Mouse (Mus musculus): ENCODE data around the gene Akap6. TPM values are rescaled to one million over a fixed set of nuclear protein-coding genes. Genes with fewer than 3 reads are reported as not detected.
A peak's percentile ranks its signal among the peaks of the same experiment; 100 is the strongest.

Akap6 gene
- total RNA-seq, 2 experiments from 2014 or later: 182 to 191 TPM

DNA sequence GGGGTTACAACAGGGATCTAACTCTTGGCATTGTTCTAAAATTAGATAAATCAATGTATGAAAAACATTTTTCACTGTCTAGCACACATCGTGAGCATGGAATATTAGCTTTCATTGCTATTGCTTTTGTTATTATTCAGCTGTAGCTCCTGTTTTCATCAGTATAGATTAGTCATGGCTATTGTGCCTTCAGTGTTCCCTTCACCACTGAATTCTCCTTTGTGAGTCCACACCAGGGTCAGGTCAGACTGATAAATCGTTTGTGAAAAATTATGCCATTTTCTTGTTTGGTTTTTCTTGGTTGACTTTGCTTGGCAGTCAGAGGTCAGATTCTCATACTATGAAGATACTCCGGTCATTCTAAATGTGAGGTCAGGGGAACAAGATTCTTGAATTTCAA, 70.4 kb downstream of the Akap6 start:
- intact Hi-C loops (cut with DNase I): no loop called here
- no peak for DNase-seq (ENCODE audit: extremely low spot score in 1 of 2, low spot score in 2 of 2)

- intact Hi-C loops (cut with DNase I): no loop called here
Observed at GRCm38 (mm10) chr12:52771931-52772330, 72.7 kb downstream of the Akap6 start.

GRCm38 (mm10) chr12:52772494-52773280, 73.5 kb downstream of the Akap6 start:
- no peak for DNase-seq (ENCODE audit: extremely low spot score in 1 of 2, low spot score in 2 of 2)
- intact Hi-C loops (cut with DNase I): no loop called here

More at GRCm38 (mm10) chr12:52771931-52772330, 72.7 kb downstream of the Akap6 start:
- DNase-seq (ENCODE audit: extremely low spot score in 1 of 2, low spot score in 2 of 2): no peak

GRCm38 (mm10) chr12:52773847-52774246, 74.7 kb downstream of the Akap6 start:
- intact Hi-C loops (cut with DNase I): no loop called here

GRCm38 (mm10) chr12:52774382-52774781, 75.2 kb downstream of the Akap6 start:
- DNase-seq (ENCODE audit: extremely low spot score in 1 of 2, low spot score in 2 of 2): peak; percentile 47 to 51
- intact Hi-C loops (cut with DNase I): no loop called here

More at GRCm38 (mm10) chr12:52773847-52774246, 74.7 kb downstream of the Akap6 start:
- no peak for DNase-seq (ENCODE audit: extremely low spot score in 1 of 2, low spot score in 2 of 2)

- DNase-seq (ENCODE audit: extremely low spot score in 1 of 2, low spot score in 2 of 2): no peak
- intact Hi-C loops (cut with DNase I): no loop called here
Observed at GRCm38 (mm10) chr12:52780216-52780615, 81.0 kb downstream of the Akap6 start.

- DNase-seq (ENCODE audit: extremely low spot score in 1 of 2, low spot score in 2 of 2): no peak
- intact Hi-C loops (cut with DNase I): no loop called here
Observed at GRCm38 (mm10) chr12:52781066-52781465, 81.9 kb downstream of the Akap6 start.

DNA sequence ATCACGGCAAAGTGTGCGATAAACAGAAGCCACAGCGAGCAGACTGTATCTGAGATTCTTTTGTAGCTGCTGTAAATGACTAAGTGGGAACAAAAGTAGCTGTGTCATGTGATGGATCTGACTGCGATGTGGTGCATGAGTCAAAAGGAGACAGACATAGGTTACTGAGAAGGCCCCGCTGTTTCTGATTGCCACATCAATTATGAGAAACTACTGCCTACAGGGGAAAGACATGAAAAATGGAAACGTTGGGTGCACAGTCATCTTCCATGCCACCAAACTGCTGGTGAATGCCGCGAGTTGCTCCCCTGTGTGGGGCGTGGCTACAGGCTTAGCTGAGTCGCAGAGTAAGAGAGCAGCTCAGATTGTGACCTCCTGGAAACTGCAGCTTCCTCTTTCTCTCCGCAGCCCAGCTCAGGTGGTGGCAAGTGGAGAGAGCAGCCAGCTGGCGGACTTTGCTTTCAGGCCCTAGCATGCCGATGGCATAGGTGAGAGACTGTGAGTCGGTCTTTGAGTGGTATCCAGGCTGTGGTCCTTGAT, 83.8 kb downstream of the Akap6 start:
- intact Hi-C loops (cut with DNase I): no loop called here
- peak in 1 of 2 experiments; percentile 25 for DNase-seq (ENCODE audit: extremely low spot score in 1 of 2, low spot score in 2 of 2)

GRCm38 (mm10) chr12:52785217-52785616, 86.0 kb downstream of the Akap6 start:
- intact Hi-C loops (cut with DNase I): no loop called here
- DNase-seq (ENCODE audit: extremely low spot score in 1 of 2, low spot score in 2 of 2): no peak

DNA sequence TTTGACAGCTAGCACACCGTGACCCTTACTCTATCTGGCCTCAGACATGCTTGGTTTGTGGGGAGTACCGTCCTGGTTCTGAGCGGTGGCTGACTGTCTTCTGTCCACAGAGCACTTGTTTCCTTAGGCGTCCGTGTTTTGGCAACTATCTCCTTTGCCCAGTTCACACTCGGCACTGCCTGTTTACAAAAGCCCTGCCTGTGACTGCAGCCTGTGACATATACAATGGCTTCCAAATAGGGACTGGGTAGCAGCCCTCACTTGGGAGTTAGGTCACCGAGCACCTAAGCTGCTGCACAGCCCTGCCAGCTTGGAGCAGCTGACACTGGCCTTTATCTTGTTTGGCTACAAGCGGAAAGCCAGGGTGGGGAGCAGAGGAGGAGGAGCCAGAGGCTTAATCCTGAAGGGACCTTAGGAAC, 91.2 kb downstream of the Akap6 start:
- intact Hi-C loops (cut with DNase I): loop anchor here (10.0 kb wide), 1 partner anchor 86 kb away; no protein-coding TSS in a partner anchor
- DNase-seq (ENCODE audit: extremely low spot score in 1 of 2, low spot score in 2 of 2): peak in 1 of 2 experiments; percentile 26

GRCm38 (mm10) chr12:52794131-52794530, 94.9 kb downstream of the Akap6 start:
- no peak for DNase-seq (ENCODE audit: extremely low spot score in 1 of 2, low spot score in 2 of 2)
- intact Hi-C loops (cut with DNase I): loop anchor here (10.0 kb wide), 1 partner anchor 89 kb away; no protein-coding TSS in a partner anchor

GRCm38 (mm10) chr12:52795551-52796470, 96.6 kb downstream of the Akap6 start:
- no peak for DNase-seq (ENCODE audit: extremely low spot score in 1 of 2, low spot score in 2 of 2)
- intact Hi-C loops (cut with DNase I): loop anchor here (10.0 kb wide), 1 partner anchor 91 kb away; no protein-coding TSS in a partner anchor

GRCm38 (mm10) chr12:52796471-52796795, 97.2 kb downstream of the Akap6 start:
- DNase-seq (ENCODE audit: extremely low spot score in 1 of 2, low spot score in 2 of 2): no peak
- intact Hi-C loops (cut with DNase I): loop anchor here (10.0 kb wide), 1 partner anchor 92 kb away; no protein-coding TSS in a partner anchor

GRCm38 (mm10) chr12:52799717-52800116, 100.5 kb downstream of the Akap6 start:
- DNase-seq (ENCODE audit: extremely low spot score in 1 of 2, low spot score in 2 of 2): no peak
- intact Hi-C loops (cut with DNase I): loop anchor here (10.0 kb wide), 1 partner anchor 95 kb away; no protein-coding TSS in a partner anchor

DNA sequence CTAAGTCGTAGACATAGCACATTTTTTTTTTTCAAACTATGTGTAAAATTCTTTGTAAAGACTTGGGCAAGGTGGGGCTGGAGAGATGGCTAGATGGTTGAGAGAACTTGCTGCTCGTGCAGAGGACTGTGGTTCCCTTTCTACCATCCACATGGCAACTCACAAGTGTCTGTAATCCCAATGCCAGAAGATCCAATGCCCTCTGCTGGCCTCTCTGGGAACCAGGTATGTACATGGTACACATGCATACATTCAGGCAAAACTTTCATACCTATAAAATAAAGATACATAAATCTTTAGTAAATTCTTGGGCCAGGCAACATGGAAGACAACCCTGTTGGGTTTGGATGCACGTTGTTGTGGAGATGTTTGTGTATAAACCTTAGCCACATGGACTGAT, 107.1 kb downstream of the Akap6 start:
- intact Hi-C loops (cut with DNase I): no loop called here
- no peak for DNase-seq (ENCODE audit: extremely low spot score in 1 of 2, low spot score in 2 of 2)

DNA sequence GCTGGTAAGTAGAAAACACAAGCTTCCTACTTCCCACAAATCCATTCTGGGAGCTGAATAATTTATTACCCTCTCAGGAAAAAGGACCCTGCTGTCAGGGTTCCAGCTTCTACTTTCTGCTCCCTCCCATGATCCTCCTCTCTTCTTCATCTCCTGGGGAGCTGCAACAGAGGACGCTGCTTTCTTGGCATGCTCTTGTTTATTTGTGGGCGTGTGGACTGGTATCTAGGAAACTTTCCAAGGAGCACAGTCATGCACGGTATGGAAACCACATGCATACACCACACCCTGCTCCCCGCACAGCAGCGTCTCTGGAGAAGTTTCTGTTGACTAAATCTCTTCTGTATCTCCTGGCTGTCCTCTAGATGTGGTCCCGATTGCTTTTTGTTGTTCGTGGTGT, 119.4 kb downstream of the Akap6 start:
- DNase-seq (ENCODE audit: extremely low spot score in 1 of 2, low spot score in 2 of 2): peak in 1 of 2 experiments; percentile 31
- intact Hi-C loops (cut with DNase I): no loop called here

GRCm38 (mm10) chr12:52824774-52825173, 125.6 kb downstream of the Akap6 start:
- intact Hi-C loops (cut with DNase I): no loop called here
- no peak for DNase-seq (ENCODE audit: extremely low spot score in 1 of 2, low spot score in 2 of 2)

DNA sequence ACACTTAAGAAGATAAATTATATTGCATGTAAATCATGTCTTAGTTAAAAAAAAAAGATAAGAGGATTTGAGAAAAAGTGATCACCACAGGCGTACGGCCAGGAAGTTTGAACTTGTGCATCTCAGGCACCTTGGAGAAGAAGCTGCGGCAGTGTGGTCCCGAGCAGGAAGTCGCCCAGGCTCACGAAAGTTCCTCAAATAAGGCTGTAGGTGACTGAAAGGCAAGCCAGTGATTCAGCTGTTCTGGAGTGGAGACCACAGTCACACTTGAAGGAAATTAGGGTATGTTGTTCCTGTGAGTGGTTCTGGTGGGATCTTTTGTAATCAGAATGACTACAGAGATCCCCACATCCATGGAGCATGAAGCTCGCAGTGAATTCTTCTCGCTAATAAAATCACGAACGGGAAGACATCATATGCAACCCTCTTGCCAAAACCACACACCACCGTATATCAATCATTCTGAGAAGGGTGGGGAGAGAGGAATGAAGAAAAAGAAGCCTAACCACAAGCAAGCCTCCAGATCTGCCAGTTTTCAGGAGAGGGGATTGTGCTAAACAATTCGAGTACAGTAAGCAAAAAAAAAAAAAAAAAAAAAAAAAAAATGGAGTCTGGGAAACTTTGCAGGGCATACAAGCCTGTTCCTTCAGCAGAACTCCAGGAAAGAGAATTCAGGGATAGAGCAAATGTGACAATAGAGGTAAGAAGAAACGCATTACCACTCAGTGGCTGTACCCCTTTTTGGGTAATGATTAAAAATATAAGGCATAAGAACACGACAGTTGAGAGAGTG, 130.0 kb downstream of the Akap6 start:
- intact Hi-C loops (cut with DNase I): no loop called here
- no peak for DNase-seq (ENCODE audit: extremely low spot score in 1 of 2, low spot score in 2 of 2)

All from left cerebral cortex, postnatal 10 days (tissue).